Mouse (Mus musculus) NIH3T3 (cell line): ENCODE results near the gene Rlf.
A peak's percentile ranks its signal among the peaks of the same experiment; 100 is the strongest.
"Not testable (repeated sequence)": the region's sequence is repeated elsewhere in the genome, so short reads cannot be mapped to it uniquely, and the experiment has no call there.

Source experiments
- DNase-seq: peaks from one replicate; pipeline ENCODE4 v3.0.0-alpha.2; 2012; ENCODE audit warnings: low read depth

Rlf gene

DNA sequence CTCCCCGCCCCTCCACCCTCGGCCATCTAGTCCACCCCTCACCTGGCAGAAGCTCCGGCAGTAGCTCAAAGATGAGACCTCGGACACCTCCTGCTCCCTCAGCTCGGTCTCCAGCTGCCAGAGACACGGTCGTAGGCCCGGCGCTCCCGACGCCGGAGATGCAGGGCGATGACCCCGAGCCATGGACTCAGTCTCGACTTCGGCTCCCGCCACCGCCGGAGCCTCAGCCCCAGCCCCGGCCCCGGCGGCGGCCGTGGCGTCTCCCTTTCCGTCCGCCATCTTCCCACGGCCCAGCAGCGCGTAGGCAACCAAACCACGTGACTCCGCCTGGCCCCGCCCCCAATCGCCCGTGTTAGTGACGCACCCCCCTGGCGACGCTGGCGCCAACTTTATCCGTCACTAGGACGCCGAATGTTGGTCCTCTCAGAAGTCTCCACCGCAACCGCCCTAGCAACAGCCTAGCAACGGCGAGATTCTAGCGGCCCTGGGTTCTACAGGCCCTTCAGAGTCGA is at the start of gene Rlf:
Gene Rlf (minus strand): TSS at position 292 of the 512 bp plus-strand sequence.
- DNase-seq = peak; percentile 100

DNA sequence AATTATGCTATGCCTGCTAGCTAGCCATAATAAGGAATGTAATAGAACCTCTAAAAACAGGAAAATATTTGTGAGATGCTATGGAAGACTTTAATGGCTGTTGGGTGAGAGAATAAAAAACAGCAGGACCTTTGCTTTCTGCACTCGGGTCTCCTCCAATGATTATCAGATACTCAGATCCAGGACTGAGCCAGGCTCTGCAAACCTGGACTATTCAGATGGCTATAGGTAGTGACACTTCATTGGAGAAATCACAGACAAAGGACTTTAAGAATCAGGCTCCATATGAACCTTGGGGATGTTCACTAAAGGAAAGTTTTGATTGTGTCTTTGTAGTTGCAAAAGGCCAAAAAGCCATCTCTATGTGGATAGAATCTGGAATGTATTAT is 26.7 kb upstream of the Rlf start:
- no peak for DNase-seq

DNA sequence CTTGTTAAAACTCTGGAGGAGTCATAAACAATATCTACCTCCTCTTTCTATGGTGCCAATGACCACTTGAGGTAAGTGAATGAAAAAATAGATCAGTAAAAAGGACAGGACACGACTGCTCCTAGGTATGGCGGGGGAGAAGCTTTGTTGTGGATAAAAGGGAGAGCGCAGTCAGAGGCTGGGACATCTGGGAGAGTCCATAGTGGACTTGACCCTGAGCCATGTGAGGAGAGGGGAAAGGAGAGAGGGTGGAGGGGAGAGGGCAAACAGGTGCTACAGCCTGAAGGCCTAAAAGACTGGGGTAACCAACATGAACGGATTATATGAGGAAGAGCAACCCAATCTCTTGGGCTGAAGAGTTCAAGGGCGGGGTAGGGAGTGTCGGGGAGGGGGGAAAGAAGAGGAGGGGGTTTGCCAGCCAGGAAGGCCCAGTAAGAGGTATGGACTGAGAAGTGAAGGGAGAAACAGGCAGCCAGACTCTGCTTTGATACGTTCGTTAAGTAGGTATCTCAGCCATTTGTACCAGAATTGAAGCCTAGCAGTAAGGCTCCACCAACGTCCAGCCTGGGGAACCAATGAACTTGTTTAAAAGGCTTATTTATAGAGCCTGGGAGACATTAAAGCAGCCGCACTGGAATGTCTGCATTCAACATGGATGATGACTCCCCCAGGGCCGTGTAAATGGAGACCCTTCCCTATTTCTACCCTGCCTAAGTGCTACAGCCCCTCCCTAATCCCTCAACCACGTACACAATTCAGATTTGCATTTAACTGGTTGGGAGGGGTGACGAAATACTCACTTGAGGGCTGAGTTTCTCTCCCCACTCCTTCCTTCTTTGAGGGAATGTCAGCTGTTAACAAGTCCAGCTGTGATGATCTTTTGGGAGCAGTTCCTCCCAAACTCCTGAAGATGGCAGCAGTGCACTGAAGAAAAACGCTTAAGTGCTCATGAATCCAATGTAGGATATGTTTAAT is 26.0 kb upstream of the Rlf start:
- DNase-seq = peak; percentile 87

DNA sequence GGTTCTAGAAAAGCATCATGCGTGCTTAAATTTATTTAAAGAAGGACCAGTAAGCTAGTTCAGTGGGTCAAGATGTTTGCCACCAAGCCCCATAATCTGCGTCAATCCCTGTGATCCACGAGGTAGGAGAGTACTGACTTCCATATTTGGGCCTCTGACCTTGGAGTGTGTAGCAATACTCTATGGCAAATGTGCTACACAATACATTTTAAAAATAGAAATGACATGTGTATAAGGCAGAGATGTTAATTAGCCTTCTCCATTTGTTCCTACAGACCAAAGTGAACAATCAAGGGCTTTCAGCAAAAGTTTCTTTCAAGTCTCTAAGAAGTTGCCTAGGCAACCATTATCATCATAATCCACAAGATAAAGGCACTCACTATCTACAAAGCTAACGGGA is 25.0 kb upstream of the Rlf start:
- no peak for DNase-seq

DNA sequence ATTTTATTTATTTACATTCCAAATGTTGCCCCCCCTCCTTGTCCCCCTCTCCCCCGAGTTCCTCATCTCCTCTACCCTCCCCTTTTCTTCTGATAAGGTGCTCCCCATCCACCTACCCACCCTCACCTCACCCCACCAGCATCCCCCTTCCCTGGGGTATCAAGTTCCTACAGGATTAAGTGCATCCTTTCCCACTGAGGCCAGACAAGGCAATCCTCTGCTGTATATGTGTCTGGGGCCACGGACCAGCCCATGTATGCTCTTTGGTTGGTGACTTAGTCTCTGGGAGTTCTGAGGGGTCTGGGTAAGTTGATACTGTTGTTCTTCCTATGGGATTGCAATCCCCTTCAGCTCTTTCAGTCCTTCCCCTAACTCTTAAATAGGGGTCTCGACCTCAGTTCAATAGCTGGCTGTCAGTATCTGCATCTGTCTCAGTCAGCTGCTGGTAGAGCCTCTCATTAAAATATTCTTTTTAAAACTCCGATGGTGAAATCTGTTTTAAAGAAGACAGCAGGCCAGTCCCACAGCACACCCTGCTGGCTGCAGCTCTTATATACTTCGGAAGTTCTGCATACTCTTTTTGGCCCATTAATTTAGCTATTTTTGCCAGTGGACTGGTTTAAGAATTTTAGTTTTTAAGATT is 17.0 kb upstream of the Rlf start:
- peak; percentile 85 for DNase-seq

DNA sequence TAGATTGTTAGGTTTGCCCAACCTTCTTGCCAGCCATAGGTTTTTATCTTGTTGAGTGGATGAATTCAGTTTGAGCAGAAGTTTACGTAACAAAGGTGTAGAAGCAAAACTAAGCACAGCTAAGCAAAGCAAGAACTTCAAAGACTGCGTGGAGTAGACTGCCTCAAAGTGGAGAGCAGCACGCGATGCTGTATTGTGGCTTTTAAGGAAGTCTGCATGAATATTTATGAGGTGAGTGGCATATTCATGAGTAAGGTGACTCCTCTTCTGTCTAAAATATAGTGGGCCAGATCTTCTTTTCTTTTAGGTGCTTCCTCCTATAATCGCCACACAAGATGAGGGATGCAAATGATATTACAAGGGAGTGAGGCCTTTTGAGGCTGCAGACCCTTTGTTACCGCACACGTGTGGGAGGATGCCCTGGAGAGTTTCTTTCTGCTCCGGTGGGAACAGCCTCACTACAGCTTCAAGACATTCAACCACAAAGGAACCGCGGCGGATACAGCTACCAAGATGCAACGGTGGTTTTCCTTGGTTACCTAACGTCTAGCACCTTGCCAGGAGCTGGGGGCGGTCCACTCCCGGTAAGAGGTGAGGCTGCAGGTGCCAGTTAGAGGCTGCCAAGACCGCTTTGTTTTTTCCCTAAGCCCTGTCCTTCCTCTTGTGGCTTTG is 16.2 kb upstream of the Rlf start:
- DNase-seq = no peak

DNA sequence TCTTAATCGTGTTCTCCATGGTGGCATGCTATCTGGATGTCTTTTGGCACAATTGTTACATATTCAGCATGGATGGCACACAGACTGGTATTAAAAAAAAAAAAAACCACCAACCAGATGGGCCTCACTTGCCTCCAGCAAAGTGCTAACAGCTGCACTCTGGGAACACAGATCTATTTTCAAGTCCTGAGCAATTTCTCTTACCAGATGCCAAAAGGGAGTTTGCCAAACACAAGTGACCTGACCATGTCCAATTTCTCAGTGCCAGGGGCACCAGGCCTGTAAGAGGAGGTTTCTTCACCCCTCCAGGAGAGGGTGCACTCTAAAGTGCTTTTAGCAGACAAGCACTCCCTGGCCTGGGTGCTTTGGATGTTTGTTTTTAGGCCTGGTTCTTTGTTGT is 12.2 kb upstream of the Rlf start:
- no peak for DNase-seq

DNA sequence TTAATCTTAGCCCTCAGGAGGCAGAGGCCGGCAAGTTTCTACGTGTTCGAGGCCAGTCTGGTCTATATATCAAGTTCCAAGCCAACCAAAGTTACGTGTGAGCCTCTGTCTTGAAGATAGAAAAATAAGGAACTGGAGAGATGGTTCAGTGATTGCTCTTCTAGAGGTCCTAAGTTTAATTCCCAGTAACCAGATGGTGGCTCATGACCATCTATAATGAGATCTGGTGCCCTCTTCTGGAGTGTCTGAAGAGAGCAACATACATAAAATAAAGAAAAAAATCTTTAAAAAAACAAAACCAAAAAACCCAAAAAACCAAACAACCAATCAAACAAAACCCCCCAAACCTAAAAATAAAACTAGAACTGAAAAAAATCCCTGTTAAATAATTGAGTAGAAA is 10.3 kb upstream of the Rlf start:
- peak; percentile 42 for DNase-seq

DNA sequence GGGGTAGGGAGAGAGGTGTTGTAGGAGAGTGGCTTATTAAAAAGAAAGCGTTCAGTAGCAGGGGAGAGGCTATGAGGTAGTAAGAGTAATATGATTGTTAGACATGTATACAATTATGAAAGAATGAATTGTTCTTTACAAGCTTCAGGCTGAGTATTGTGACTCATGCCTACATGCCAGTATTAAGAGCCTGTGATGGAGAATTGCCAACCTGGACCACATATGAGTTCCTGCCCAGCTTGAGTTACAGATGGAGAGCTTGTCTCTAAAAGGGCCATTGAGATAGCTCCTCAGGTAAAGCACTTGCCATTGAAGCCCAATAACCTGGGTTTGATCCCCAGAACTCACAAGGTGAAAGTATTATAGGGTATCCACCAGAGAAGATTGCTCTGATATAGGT is 8.3 kb upstream of the Rlf start:
- peak; percentile 63 for DNase-seq

DNA sequence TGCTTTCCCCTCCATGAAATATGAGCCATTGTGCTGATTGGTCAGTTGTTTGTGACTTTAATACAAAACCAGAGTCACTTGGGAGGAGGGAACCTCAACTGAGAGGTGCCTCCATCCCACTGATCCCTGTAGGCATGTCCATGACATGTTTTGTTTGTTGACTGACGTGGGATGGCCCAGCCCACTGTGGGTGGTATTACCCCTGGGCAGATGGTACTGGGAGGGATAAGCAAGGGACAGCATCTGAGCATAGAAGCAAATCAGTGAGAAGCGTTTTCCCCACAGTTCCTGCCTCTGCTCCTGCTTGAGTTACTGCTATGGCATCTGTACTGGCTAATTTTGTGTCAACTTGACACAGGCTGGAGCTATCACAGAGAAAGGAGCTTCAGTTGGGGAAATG is 1.3 kb upstream of the Rlf start:
- DNase-seq = peak; percentile 7

DNA sequence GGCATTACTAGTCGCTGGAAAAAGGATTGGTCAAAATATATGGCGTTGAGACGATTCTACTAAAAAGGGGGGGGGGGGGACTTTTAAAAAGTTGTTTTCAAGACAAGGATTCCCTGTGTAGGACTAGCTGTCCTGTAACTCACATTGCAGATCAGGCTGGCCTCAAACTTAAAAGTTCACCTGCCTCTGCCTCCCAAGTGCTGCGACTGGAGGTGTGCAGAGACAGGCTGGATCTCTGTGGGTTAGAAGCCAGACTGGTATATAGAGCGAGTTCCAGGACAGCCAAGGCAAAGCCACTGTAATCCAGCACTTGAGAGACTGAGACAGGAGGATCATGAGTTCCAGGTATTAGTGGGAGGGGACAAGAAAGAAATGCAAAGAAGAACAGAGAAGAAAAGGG is 605 bp upstream of the Rlf start:
- no peak for DNase-seq

DNA sequence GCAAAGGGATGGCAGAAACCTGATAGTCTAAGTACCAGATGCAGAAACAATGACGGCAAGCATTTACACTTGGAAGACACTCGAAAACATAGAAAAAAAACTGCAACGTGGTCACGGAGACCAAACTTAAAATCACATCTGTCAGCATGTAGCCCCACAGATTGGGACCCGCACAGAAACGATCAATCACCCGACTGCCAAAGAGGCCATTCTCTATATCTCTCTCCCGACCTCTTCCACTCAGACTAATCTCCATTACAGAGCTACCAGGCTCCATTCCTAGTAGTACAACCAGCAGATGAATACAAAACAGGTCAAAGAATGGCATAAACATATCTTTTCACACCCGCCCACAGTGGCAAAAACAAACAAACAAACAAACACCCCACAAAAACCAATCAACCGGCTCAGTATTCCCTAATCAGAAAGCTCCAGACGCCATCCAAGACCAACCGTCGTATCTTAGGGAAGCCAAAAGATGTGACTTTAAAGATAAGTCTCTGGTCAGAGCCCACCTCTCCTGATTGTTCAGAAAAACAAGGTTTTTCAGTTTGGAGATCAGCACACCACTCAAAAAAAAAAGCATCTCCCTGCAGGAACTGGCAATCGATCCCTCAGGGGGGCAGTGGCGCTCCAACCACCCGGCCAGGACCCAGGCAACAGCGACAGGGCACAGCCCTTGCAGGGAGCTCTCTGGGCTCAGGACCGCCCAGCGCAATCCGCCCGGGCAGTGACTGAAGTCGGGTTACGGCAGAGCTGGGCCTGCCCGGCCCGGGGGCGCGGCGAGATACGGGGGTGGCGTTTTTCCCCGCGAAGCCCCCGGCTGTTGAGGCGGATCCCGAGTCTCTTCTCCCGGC is 720 bp downstream of the Rlf start:
- peak; percentile 69 for DNase-seq

DNA sequence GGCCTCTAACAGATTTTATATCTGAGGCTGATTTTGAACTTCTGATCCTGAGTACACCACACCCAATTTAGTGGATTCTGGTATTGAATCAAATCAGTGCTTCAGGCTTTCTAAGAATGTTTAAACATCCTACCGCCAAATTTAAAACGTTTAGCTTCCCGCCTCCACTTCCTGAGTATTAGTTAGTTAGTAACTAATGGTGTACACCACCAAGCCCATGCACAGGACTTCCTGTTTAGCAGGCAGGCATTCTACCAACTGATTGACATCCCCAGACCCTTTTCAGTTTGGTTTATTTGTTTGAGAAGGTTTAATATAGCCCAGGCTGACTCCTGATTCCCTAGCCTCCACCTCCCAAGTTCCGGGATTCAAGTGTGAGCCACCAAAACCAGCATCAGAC is 6.0 kb downstream of the Rlf start:
- DNase-seq = no peak

DNA sequence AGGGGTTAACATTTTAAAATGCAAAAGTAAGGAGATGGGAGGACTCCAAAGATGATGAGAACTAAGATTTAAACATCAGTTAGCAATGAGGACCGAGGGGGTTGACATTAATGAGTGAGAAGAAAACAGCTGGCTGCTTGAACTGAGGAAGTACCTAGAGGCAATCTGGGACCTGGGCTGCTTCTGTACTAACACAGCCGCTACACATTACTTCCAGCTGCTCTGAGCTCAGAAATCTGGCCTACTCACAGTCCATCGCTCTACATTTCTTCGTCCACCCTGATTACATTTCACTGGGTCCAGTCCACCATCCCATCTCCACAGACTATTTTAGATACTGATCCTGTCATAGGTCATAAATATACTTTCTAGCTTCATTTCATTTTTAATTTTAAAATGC is 17.0 kb downstream of the Rlf start:
- no peak for DNase-seq

DNA sequence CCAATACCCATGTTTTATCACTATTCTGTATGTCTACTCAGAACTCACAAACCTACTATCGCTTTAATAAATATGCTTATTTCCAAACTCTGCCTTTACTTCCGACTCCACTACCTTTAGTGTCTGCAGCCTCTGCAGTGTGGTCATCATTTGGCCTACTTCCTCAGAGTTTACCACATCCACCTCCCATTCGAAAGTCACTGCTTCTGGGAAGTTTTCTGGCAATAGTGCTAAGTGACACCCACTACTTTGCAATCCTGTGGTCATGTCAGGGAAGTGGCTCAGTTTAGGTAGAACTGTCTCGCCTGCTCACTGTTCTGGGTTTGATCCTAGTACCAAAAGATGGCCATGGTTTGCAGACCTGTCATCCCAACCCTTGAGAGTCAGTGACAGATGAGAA is 17.9 kb downstream of the Rlf start:
- no peak for DNase-seq

DNA sequence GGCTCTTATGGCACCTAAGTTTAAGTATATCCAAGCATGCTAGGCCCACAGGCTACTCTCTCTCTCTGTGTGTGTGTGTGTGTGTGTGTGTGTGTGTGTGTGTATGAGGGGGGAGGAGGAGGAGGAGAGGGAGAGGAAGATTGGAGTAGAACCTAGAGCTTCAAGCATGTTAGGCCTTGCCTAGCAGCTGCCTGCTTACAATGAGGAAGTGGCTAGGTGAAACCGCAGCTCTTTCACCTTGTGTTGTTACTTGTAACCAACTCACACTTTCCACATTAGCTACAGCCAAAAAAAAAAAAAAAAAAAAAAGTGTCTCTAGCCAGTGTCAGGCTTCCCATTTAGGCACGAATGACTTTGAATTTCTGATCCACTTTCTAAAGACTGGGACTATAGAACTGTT is 18.7 kb downstream of the Rlf start:
- no peak for DNase-seq

DNA sequence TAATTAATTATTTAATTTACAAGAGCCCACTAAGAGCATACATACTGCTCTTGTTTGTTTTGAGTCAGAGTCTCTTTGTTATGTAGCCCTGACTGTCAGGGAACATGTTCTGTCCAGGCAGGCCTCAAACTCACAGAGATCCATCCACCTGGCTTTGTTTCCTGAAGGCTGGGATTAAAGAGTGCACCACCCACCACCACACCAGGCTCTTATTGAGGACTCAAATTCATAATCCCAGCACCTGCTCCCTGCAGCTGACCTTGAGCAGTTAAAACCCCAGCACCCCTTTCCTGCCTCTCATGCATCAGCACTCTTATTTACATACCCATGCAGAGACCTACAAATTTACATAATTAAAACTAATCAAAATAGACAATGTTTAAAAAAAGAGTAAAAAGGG is 20.1 kb downstream of the Rlf start:
- no peak for DNase-seq

DNA sequence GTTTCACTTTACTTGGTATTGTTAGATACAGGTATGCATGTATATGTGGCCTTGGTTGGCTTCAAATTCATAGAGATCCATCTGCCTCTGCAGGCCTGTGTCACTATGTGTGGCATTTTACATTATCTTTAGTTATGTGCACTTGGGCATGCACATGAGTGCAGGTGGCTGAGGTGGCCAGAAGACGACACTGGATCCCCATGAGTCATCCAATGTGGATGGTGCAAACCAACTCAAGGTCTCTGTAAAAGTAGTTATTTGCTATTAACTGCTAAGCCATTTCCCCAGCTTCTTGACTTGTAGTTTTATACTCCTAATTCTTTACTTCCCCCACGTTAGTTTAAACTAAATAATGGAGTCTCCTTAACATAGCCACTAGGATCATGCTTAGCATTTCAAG is 22.6 kb downstream of the Rlf start:
- DNase-seq = no peak

DNA sequence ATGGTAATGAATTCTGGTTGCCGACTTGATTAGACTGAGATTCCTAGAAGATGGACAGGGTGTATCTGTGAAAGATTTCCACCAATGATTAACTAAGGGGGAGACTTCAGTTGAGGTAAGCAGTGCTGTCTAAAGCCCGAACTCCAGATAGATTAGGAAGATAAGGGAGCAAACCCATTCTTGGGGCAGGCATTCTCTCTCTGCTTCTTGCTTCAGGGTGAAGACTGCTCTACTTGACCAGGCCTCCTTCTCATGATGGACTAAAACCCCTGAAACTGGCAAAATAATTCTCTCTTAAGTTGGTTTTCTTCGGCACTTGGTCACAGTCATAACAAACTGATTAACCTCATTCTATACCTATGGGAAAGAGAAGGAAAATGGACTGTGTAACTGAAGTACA is 25.5 kb downstream of the Rlf start:
- DNase-seq = no peak

DNA sequence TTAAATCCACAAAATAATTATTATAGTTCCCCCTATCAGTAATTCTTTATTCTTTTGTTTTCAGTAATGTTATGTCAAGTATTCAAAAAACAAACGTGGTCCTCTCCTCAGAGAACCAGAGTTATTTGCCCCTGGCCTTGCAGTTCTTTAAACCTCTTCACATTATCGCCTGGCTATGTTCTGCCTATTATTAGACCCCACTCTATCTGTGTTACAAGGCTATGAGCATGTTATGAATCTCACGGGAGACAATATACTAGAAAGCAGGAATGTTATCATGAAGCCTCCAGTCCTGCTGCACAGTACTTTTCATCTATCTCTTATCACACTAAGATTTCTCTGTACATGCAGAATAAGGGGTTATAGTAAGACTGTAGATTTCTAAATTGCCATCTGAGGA is 35.2 kb downstream of the Rlf start:
- DNase-seq = no peak

DNA sequence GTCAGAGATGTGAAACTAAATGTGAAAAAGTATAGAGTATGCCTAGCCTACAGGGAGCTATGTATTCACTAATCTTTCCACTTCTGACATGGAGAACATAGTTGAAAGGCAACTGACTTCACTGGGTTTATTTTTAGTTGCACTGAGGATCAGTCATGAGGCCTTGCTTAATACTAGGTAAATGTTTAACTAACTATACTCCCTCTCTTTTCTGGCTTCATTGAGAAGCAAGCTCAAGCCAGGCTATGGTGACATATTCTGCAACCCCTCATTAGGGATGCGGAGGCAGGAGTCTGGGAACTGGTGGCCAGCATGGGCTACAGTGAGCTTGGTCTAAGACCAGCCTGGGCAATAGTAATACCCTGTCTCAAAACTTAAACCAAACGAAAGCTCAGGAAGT is 47.2 kb downstream of the Rlf start:
- DNase-seq = no peak

DNA sequence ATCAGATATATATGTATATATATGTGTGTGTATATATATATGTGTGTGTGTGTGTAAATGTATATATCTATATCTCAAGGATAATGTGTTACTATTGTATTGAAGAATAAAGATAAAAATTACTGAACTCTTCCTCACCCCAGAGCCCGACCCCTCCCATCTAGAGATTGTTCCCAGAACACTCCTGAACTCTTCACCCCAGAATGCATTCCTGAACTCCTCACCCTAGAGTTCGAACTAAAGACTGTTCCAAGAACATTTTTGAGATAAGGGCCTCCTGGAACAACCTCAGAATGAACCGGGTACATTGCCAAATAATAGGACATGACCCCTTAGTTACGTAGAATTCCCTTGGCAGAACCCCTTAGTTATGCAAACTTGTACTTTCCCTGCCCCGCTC is 48.2 kb downstream of the Rlf start:
- not testable (repeated sequence) for DNase-seq
